Mouse (Mus musculus): ENCODE data around the gene Polq.
"Not testable (repeated sequence)": the region's sequence is repeated elsewhere in the genome, so short reads cannot be mapped to it uniquely, and the experiment has no call there.

Polq gene

GRCm38 (mm10) chr16:37109285-37109684, 97.7 kb downstream of the Polq start:
- peak; percentile 78 for DNase-seq

GRCm38 (mm10) chr16:37125190-37125589, 113.6 kb downstream of the Polq start:
- DNase-seq: not testable (repeated sequence)
